Mouse (Mus musculus): ENCODE measurements at regions not wholly inside any gene's neighbourhood (a gene's known extent, or its start where the extent isn't known, plus 50 kb on each side); places are given as distances from the start of the nearest gene placed in this dataset.

- no peak for TF ChIP-seq CTCF (IDR thresholded peaks at IDR 0.05)
- POLR2A ChIA-PET, result no interaction called here
- DNase-seq (ENCODE audit: low read depth, low spot score), result no peak
- CTCF ChIA-PET, result interaction anchor here (1.3 to 1.7 kb wide), 2 partner anchors 11 kb away, joined by 5 read pairs; no protein-coding TSS in a partner anchor
- in situ Hi-C loops (cut with MboI; ENCODE audit: low pct_unique_long_range_greater_than_20kb), result no loop called here
- ATAC-seq, result no peak
- no peaks in the 10 kb centered on the region for H3K27me3 ChIP-seq
These were observed 566.8 kb upstream of the Castor2 start for GRCm38 (mm10) chr5:133532678-133533077.

GRCm38 (mm10) chr5:133505661-133506060, 593.9 kb upstream of the Castor2 start:
- CTCF ChIA-PET, result no interaction called here
- POLR2A ChIA-PET, result no interaction called here
- no peak for ATAC-seq
- in situ Hi-C loops (cut with MboI; ENCODE audit: low pct_unique_long_range_greater_than_20kb), result no loop called here
- TF ChIP-seq CTCF (IDR thresholded peaks at IDR 0.05), result no peak
- no peak for DNase-seq (ENCODE audit: low read depth, low spot score)
- H3K27me3 ChIP-seq, result no peaks in the 10 kb centered on the region

GRCm38 (mm10) chr5:133487806-133488290, 611.7 kb upstream of the Castor2 start:
- TF ChIP-seq CTCF (IDR thresholded peaks at IDR 0.05), result no peak
- H3K27me3 ChIP-seq, result no peaks in the 10 kb centered on the region
- ATAC-seq (no peak), DNase-seq (ENCODE audit: low read depth, low spot score) (no peak)
- ChIA-PET CTCF (interaction anchor here (0.5 to 1.1 kb wide), 2 partner anchors 34 to 339 kb away, joined by 3 read pairs; no protein-coding TSS in a partner anchor), POLR2A (interaction anchor here (0.6 kb wide), 1 partner anchor 972 kb away, joined by 5 read pairs; no protein-coding TSS in a partner anchor)
- in situ Hi-C loops (cut with MboI; ENCODE audit: low pct_unique_long_range_greater_than_20kb), result no loop called here

- ChIA-PET POLR2A (no interaction called here), CTCF (no interaction called here)
- no peak for ATAC-seq
- in situ Hi-C loops (cut with MboI; ENCODE audit: low pct_unique_long_range_greater_than_20kb), result no loop called here
- no peak for DNase-seq (ENCODE audit: low read depth, low spot score)
- no peak for TF ChIP-seq CTCF (IDR thresholded peaks at IDR 0.05)
- H3K27me3 ChIP-seq, result no peaks in the 10 kb centered on the region
These were observed 617.0 kb upstream of the Castor2 start for GRCm38 (mm10) chr5:133482291-133483086.

GRCm38 (mm10) chr5:133479205-133479604, 620.3 kb upstream of the Castor2 start:
- POLR2A ChIA-PET, result no interaction called here
- DNase-seq (ENCODE audit: low read depth, low spot score), result no peak
- ATAC-seq, result no peak
- no peak for TF ChIP-seq CTCF (IDR thresholded peaks at IDR 0.05)
- in situ Hi-C loops (cut with MboI; ENCODE audit: low pct_unique_long_range_greater_than_20kb), result no loop called here
- CTCF ChIA-PET, result interaction anchor here (1.6 kb wide), 1 partner anchor 20 kb away, joined by 5 read pairs; no protein-coding TSS in a partner anchor
- no peaks in the 10 kb centered on the region for H3K27me3 ChIP-seq

- ChIA-PET CTCF (no interaction called here), POLR2A (no interaction called here)
- H3K27me3 ChIP-seq, result no peaks in the 10 kb centered on the region
- DNase-seq (ENCODE audit: low read depth, low spot score), result no peak
- TF ChIP-seq CTCF (IDR thresholded peaks at IDR 0.05), result no peak
- no peak for ATAC-seq
- in situ Hi-C loops (cut with MboI; ENCODE audit: low pct_unique_long_range_greater_than_20kb), result no loop called here
These were observed 646.0 kb upstream of the Castor2 start for GRCm38 (mm10) chr5:133453349-133454049.

- DNase-seq (ENCODE audit: low read depth, low spot score), result no peak
- ChIA-PET POLR2A (no interaction called here), CTCF (no interaction called here)
- no peak for ATAC-seq
- in situ Hi-C loops (cut with MboI; ENCODE audit: low pct_unique_long_range_greater_than_20kb), result no loop called here
- H3K27me3 ChIP-seq, result no peaks in the 10 kb centered on the region
- TF ChIP-seq CTCF (IDR thresholded peaks at IDR 0.05), result no peak
These were observed 649.6 kb upstream of the Castor2 start for GRCm38 (mm10) chr5:133449926-133450325.

- CTCF ChIA-PET, result no interaction called here
- POLR2A ChIA-PET, result no interaction called here
- in situ Hi-C loops (cut with MboI; ENCODE audit: low pct_unique_long_range_greater_than_20kb), result no loop called here
- DNase-seq (ENCODE audit: low read depth, low spot score), result no peak
- no peak for TF ChIP-seq CTCF (IDR thresholded peaks at IDR 0.05)
- ATAC-seq, result no peak
- no peaks in the 10 kb centered on the region for H3K27me3 ChIP-seq
These were observed 698.7 kb upstream of the Castor2 start for GRCm38 (mm10) chr5:133400826-133401225.

- ATAC-seq (no peak), DNase-seq (ENCODE audit: low read depth, low spot score) (no peak)
- ChIA-PET CTCF (no interaction called here), POLR2A (no interaction called here)
- no peaks in the 10 kb centered on the region for H3K27me3 ChIP-seq
- no peak for TF ChIP-seq CTCF (IDR thresholded peaks at IDR 0.05)
- in situ Hi-C loops (cut with MboI; ENCODE audit: low pct_unique_long_range_greater_than_20kb), result no loop called here
These were observed 709.6 kb upstream of the Castor2 start for GRCm38 (mm10) chr5:133389896-133390295.

GRCm38 (mm10) chr5:133389023-133389840, 710.3 kb upstream of the Castor2 start:
- ATAC-seq (no peak), DNase-seq (ENCODE audit: low read depth, low spot score) (no peak)
- no peak for TF ChIP-seq CTCF (IDR thresholded peaks at IDR 0.05)
- ChIA-PET POLR2A (no interaction called here), CTCF (no interaction called here)
- H3K27me3 ChIP-seq, result no peaks in the 10 kb centered on the region
- in situ Hi-C loops (cut with MboI; ENCODE audit: low pct_unique_long_range_greater_than_20kb), result no loop called here
